Mouse (Mus musculus) limb, embryonic 14.5 days (tissue): Measurements from ENCODE around the gene Myo1d. TPM values are rescaled to one million over a fixed set of nuclear protein-coding genes. Genes with fewer than 3 reads are reported as not detected.

Experiments
- ATAC-seq: fragments of 200-750 bp; cut with Nextera tagmentation; 2 replicates; pipeline ENCODE4 v1.8.0; 2017; ENCODE audit warnings: low read depth, moderate number of reproducible peaks, moderate TSS enrichment; ENCODE audit not compliant: low FRiP score
- DNase-seq: peaks from one replicate; pipeline ENCODE4 v3.0.0-alpha.2; 2015; ENCODE audit warnings: low spot score
- H3K27ac ChIP-seq: fragments of 300-500 bp; sonication (generic); replicated peaks from 2 replicates; pipeline ENCODE4 v1.5.1; 2014; ENCODE audit warnings: low read depth, mild to moderate bottlenecking, low read length, moderate library complexity, mixed read lengths
- H3K27me3 ChIP-seq: fragments of 300-500 bp; sonication (generic); 2 replicates; pipeline ENCODE4 v1.6.1; 2014; ENCODE audit warnings: low read length, mixed read lengths; ENCODE audit not compliant: control insufficient read depth, insufficient read depth
- H3K36me3 ChIP-seq: fragments of 300-500 bp; sonication (generic); 2 replicates; pipeline ENCODE4 v1.6.1; 2014; ENCODE audit warnings: mild to moderate bottlenecking, low read length, moderate library complexity, mixed read lengths; ENCODE audit not compliant: control insufficient read depth, insufficient read depth
- H3K4me1 ChIP-seq: fragments of 300-500 bp; sonication (generic); 2 replicates; pipeline ENCODE4 v1.6.1; 2014; ENCODE audit warnings: antibody characterized with exemption, low read length, mixed read lengths; ENCODE audit not compliant: control insufficient read depth, insufficient read depth
- H3K4me2 ChIP-seq: fragments of 300-500 bp; sonication (generic); replicated peaks from 2 replicates; pipeline ENCODE4 v1.6.1; 2014; ENCODE audit warnings: low read depth, mild to moderate bottlenecking, low read length, moderate library complexity; ENCODE audit not compliant: severe bottlenecking
- H3K4me3 ChIP-seq: fragments of 300-500 bp; sonication (generic); replicated peaks from 2 replicates; pipeline ENCODE4 v1.5.1; 2014; ENCODE audit warnings: low read length
- H3K9ac ChIP-seq: fragments of 300-500 bp; sonication (generic); 2 replicates; pipeline ENCODE4 v1.6.1; 2014; ENCODE audit warnings: mild to moderate bottlenecking, low read depth, low read length, moderate library complexity; ENCODE audit not compliant: severe bottlenecking
- H3K9me3 ChIP-seq: fragments of 300-500 bp; sonication (generic); 2 replicates; pipeline ENCODE4 v1.6.1; 2016; ENCODE audit warnings: low read length; ENCODE audit not compliant: control insufficient read depth
- POLR2A ChIP-seq: fragments of 200-500 bp; IDR thresholded peaks from 2 replicates; pipeline ENCODE4 v1.8.0; 2012; ENCODE audit warnings: inconsistent platforms, mild to moderate bottlenecking, moderate library complexity, borderline replicate concordance; ENCODE audit not compliant: insufficient read depth, insufficient read length; ENCODE audit errors: extremely low read depth
- WGBS: fragments of 180-500 bp; shearing (Covaris S2); extraction: QIAGEN DNeasy Blood & Tissue Kit; methylation state at CpG from one replicate; pipeline ENCODE4 v1.1.7; 2014; 5-methylcytosine and 5-hydroxymethylcytosine counted together
- polyA plus RNA-seq, 2 experiments: library from polyadenylated mRNA; depleted of rRNA in 1 of 2; stranded (reverse) in 1 of 2; unstranded in 1 of 2; fragments of >200 nt; fragmentation: Nextera tagmentation in 1 of 2; extraction: Ambion mirVana in 1 of 2; gene quantifications; 2 replicates each; pipeline versions ENCODE4 v1.2.1 to v1.2.3; 2012 to 2014

The Myo1d gene
- polyA plus RNA-seq, 2 experiments: 6.6 to 8.3 TPM

- Histone ChIP-seq H3K4me2 (no peak overlapping the region), H3K9ac (0 out of 2 replicates have a peak overlapping the region, but pooled peaks have one; percentile 14), H3K4me3 (no peak overlapping the region), H3K4me1 (peaks cover 3% of the 10 kb centered on the region; the same call in 1 of the 2 replicates), H3K27me3 (no peaks in the 10 kb centered on the region), H3K36me3 (no peaks in the 10 kb centered on the region), H3K27ac (no peak overlapping the region), H3K9me3 (no peaks in the 10 kb centered on the region)
- DNase-seq (no peak), ATAC-seq (no peak)
- no peak for TF ChIP-seq POLR2A
- WGBS: 23% methylated on average over 11 of the region's 11 CpGs
Measured at GRCm38 (mm10) chr11:80585211-80585610, 194.6 kb downstream of the Myo1d start.

- no peak overlapping the region for H3K9ac ChIP-seq
- peaks cover 3% of the 10 kb centered on the region; the same call in 1 of the 2 replicates for H3K4me1 ChIP-seq
- H3K9me3 ChIP-seq: no peaks in the 10 kb centered on the region
- H3K36me3 ChIP-seq: no peaks in the 10 kb centered on the region
- no peak for TF ChIP-seq POLR2A
- no peaks in the 10 kb centered on the region for H3K27me3 ChIP-seq
- ATAC-seq (no peak), DNase-seq (no peak)
- WGBS: 68% methylated on average over 3 of the region's 3 CpGs
- H3K4me2 ChIP-seq: no peak overlapping the region
- H3K27ac ChIP-seq: no peak overlapping the region
- no peak overlapping the region for H3K4me3 ChIP-seq
Measured at GRCm38 (mm10) chr11:80580494-80580893, 199.3 kb downstream of the Myo1d start.

GRCm38 (mm10) chr11:80577747-80578640, 201.8 kb downstream of the Myo1d start:
- no peak overlapping the region for H3K4me3 ChIP-seq
- ATAC-seq (no peak), DNase-seq (peak; percentile 46)
- no peaks in the 10 kb centered on the region for H3K36me3 ChIP-seq
- no peaks in the 10 kb centered on the region for H3K9me3 ChIP-seq
- H3K27me3 ChIP-seq: no peaks in the 10 kb centered on the region
- H3K9ac ChIP-seq: no peak overlapping the region
- 0 out of 2 replicates have a peak, but pooled peaks cover 3% of the 10 kb centered on the region for H3K4me1 ChIP-seq
- 25% methylated on average over 14 of the region's 14 CpGs for WGBS
- H3K27ac ChIP-seq: no peak overlapping the region
- no peak for TF ChIP-seq POLR2A
- H3K4me2 ChIP-seq: no peak overlapping the region

- no peak overlapping the region for H3K27ac ChIP-seq
- 68% methylated on average over 3 of the region's 3 CpGs for WGBS
- no peak overlapping the region for H3K4me3 ChIP-seq
- no peaks in the 10 kb centered on the region for H3K36me3 ChIP-seq
- H3K4me2 ChIP-seq: no peak overlapping the region
- no peaks in the 10 kb centered on the region for H3K27me3 ChIP-seq
- 0 out of 2 replicates have a peak, but pooled peaks cover 3% of the 10 kb centered on the region for H3K4me1 ChIP-seq
- H3K9ac ChIP-seq: no peak overlapping the region
- DNase-seq (no peak), ATAC-seq (no peak)
- no peak for TF ChIP-seq POLR2A
- H3K9me3 ChIP-seq: no peaks in the 10 kb centered on the region
Measured at GRCm38 (mm10) chr11:80575794-80576193, 204.0 kb downstream of the Myo1d start.

- DNase-seq (no peak), ATAC-seq (no peak)
- H3K4me1 ChIP-seq: no peaks in the 10 kb centered on the region
- no peaks in the 10 kb centered on the region for H3K36me3 ChIP-seq
- H3K9me3 ChIP-seq: no peaks in the 10 kb centered on the region
- no peak overlapping the region for H3K27ac ChIP-seq
- H3K9ac ChIP-seq: no peak overlapping the region
- H3K4me2 ChIP-seq: no peak overlapping the region
- WGBS: 79% methylated on average over 3 of the region's 3 CpGs
- H3K4me3 ChIP-seq: no peak overlapping the region
- TF ChIP-seq POLR2A: no peak
- no peaks in the 10 kb centered on the region for H3K27me3 ChIP-seq
Measured at GRCm38 (mm10) chr11:80566286-80566685, 213.5 kb downstream of the Myo1d start.
